Mouse (Mus musculus) liver, embryonic 18 days (tissue): Measurements from ENCODE around the gene Hist1h3a. TPM values are rescaled to one million over a fixed set of nuclear protein-coding genes. Genes with fewer than 3 reads are reported as not detected.

Experiments used
- polyA plus RNA-seq: library from polyadenylated mRNA; depleted of rRNA; stranded (reverse); fragments of >200 nt; gene quantifications from 2 replicates; pipeline ENCODE4 v1.2.3, GENCODE M21; 2012; rRNA removed

The Hist1h3a gene
- 11.4 and 14.3 TPM in 2 replicates for polyA plus RNA-seq

DNA sequence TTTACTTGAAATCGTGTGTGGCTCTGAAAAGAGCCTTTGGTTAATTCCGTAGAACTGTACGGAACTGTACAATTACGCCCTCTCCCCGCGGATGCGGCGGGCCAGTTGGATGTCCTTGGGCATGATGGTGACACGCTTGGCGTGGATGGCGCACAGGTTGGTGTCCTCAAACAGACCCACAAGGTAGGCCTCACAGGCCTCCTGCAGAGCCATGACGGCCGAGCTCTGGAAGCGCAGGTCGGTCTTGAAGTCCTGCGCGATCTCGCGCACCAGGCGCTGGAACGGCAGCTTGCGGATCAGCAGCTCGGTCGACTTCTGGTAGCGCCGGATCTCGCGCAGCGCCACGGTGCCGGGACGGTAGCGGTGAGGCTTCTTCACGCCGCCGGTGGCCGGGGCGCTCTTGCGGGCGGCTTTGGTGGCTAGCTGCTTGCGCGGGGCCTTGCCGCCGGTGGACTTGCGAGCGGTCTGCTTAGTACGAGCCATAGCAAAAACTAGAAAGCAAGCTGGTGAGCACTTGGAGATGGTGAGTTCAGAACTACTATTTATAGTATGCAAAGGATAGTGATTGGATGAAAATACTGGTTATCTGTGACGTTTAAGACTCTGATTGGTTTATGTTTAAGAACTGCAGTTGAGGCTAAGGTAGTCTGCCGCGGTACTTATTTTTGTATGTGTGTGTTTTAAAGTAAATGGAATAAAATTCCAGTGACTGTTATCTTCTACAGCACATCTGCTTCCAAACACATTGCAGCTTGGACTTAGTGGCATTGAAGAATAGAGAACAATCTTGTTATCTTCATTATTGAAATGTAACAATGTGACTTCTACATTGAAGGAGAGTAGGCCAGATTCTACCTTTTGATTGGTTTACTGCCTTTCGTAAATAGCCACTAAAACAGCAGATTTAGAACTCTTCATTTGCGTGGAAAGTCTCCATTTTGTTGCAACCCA lies at the start of gene Hist1h3a:
Gene Hist1h3a (minus strand): TSS at position 516 of the 951 bp plus-strand sequence.

DNA sequence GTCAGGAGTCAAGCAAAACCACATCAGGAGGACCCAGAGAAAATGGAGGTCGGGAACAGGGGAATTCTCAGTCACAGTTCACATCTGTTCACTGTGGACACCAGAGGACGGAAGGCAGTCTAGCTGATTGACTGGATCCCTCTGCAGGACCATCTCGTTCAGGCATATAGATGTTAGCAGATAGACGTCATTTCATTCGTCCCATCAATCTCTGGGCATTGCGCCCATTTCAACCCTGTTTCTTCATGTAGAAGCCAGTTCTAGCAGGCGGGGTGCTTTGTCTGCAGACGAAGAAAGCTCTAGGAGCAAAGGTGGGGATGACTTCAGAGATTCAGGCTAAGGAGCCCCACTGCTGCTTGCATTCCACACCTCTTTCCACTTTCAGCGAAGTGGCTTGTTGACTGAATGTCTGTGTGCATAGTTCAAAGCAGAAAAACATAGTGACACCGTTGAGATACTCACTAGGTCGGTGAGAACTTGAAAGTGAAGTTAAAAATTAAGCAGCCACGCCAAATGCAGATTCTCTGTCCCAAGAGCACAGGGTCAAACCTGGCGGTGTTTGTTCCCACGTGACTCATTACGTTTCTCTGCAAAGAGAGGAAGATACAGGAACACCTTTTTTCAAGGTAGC lies 44.4 kb upstream of the Hist1h3a start, which contains the start of gene Slc17a2:
Gene Slc17a2 (plus strand): TSS at position 572 of the 631 bp plus-strand sequence.

DNA sequence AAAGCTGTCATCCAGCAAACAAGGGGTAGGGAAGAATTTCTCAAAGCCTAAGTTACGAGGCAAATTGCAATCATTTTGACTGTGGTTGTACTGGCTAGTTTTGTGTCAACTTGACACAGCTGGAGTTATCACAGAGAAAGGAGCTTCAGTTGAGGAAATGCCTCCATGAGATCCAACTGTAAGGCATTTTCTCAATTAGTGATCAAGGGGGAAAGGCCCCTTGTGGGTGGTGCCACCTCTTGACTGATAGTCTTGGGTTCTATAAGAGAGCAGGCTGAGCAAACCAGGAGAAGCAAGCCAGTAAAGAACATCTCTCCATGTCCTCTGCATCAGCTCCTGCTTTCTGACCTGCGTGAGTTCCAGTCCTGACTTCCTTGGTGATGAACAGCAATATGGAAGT lies 7.4 kb upstream of the Hist1h3a start, which contains the start of gene Trim38:
Gene Trim38 (plus strand): TSS at position 301 of the 400 bp plus-strand sequence.

DNA sequence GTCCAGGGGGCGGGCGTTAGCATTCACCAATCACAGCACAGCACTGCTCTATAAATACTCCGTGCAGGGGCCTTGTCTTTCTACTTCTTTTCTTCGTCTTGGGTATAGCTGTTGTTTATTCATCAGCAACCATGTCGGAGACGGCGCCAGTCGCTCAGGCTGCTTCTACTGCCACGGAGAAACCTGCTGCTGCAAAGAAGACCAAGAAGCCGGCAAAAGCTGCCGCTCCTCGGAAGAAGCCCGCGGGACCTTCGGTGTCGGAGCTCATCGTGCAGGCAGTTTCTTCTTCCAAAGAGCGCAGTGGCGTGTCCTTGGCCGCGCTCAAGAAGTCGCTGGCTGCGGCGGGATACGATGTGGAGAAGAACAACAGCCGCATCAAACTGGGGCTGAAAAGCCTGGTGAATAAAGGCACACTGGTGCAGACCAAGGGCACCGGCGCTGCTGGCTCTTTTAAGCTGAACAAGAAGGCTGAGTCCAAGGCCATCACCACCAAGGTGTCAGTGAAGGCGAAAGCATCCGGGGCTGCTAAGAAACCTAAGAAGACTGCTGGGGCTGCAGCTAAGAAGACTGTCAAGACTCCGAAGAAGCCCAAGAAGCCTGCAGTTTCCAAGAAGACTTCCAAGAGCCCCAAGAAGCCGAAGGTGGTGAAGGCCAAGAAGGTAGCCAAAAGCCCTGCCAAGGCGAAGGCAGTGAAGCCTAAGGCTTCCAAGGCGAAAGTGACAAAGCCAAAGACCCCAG lies 1.6 kb upstream of the Hist1h3a start, which contains the start of gene Hist1h1a:
Gene Hist1h1a (plus strand): TSS at position 81 of the 738 bp plus-strand sequence.

DNA sequence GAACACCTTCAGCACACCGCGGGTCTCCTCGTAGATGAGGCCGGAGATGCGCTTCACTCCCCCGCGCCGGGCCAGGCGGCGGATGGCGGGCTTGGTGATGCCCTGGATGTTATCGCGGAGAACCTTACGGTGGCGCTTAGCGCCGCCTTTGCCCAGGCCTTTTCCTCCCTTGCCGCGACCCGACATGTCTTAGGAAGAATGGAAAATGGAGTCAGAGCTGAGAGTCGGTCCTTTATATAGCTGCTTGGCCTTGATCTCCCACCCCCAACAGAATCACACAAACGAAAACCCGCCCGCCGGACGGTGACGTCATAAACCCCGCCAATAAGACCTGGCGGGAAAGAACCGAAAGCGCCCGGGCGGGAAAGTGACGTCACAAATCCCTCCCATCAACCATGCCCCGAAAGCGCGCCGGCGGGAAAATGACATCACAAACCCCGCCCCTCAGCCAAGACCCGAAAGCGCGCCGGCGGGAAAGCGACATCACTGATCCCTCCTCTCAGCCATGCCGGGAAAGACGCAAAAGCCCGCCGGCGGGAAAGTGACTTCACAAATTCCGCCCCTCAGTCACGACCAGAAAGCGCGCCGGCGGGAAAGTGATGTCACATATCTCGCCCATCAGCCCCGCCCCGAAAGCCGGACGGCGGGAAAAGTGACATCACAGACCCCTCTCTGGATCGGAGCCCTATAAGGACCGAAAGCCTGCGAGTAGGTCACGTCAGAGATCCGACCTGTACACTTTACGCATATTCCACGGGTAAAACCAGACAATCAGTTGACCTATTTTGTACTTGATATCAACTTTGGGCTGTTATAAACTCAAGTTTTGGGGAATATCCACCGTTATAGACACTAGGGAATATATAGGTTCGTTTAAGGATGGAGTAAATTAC lies 968 bp downstream of the Hist1h3a start, which contains the start of gene Hist1h4a:
Gene Hist1h4a (minus strand): TSS at position 259 of the 893 bp plus-strand sequence.

DNA sequence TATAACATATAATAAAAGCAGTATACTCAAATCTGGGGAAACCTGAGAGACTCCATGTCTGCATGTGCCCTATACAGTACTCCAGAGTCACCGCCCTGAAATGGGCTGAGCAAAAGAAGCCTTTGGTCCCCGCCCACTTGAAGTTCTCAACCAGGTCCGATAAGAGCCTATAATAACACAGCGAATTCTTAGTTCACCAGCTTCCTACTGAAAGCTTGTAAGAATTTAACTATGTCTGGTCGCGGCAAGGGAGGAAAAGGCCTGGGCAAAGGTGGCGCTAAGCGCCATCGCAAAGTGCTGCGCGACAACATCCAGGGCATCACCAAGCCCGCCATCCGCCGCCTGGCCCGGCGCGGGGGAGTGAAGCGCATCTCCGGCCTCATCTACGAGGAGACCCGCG lies 5.4 kb downstream of the Hist1h3a start, which contains the start of gene Hist1h4b:
Gene Hist1h4b (plus strand): TSS at position 224 of the 400 bp plus-strand sequence.

DNA sequence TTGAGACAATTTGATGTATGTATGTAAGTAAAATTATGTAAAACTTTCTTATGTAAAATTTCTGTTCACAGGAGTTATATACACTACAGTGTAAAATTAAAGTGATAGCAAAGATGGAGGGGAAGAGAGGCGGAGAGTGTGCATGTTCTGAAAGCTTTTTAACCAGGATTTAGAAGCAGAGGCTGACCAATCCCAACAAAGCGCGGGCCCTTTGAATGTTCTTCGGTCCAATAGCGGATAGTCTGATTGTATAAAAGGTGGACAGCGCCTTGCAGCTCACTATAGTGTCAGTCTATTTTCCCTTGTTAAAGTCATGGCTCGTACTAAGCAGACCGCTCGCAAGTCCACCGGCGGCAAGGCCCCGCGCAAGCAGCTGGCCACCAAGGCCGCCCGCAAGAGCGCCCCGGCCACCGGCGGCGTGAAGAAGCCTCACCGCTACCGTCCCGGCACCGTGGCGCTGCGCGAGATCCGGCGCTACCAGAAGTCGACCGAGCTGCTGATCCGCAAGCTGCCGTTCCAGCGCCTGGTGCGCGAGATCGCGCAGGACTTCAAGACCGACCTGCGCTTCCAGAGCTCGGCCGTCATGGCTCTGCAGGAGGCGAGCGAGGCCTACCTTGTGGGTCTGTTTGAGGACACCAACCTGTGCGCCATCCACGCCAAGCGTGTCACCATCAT lies 10.0 kb downstream of the Hist1h3a start, which contains the start of gene Hist1h3b:
Gene Hist1h3b (plus strand): TSS at position 201 of the 675 bp plus-strand sequence.

DNA sequence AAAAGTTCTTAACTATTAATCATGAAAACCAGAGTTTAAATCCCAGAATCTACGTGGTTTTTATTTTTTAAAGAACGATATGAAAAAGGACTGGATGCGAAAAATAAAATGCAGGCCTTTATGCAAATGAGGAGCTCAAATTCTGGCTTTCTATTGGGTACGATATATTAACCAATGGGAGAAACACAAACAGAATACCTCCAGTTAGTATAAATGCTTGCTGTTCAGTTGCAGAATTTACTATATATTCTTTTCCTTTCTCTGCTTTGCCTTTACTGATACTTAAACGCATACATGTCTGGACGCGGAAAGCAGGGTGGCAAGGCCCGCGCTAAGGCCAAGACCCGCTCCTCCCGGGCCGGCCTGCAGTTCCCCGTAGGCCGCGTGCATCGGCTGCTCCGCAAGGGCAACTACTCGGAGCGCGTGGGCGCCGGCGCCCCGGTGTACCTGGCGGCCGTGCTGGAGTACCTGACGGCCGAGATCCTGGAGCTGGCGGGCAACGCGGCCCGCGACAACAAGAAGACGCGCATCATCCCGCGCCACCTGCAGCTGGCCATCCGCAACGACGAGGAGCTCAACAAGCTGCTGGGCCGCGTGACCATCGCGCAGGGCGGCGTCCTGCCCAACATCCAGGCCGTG lies 11.2 kb downstream of the Hist1h3a start, which contains the start of gene Hist1h2ab:
Gene Hist1h2ab (plus strand): TSS at position 288 of the 639 bp plus-strand sequence.

DNA sequence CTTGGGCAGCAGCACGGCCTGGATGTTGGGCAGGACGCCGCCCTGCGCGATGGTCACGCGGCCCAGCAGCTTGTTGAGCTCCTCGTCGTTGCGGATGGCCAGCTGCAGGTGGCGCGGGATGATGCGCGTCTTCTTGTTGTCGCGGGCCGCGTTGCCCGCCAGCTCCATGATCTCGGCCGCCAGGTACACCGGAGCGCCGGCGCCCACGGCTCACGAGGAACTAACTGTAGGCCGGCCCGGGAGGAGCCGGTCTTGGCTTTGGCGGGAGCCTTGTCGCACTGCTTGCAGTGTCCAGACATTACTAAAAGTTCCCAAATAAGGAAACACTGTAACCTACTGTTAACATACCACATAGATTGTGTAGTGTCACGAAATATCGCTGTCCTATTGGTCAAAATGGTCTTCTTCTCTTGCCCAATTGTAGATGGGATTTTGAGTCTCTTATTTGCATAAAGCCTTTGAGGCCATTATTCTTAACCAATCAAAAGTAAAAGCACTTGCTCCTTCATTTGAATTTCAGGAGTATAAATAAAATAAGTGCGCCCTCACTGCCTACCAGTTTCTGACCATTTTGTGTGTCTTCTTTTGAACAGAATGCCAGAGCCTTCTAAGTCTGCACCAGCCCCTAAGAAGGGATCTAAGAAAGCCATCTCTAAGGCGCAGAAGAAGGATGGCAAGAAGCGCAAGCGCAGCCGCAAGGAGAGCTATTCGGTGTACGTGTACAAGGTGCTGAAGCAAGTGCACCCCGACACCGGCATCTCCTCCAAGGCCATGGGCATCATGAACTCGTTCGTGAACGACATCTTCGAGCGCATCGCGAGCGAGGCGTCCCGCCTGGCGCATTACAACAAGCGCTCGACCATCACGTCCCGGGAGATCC lies 15.7 kb downstream of the Hist1h3a start, which contains the start of gene Hist1h2bb:
Gene Hist1h2bb (plus strand): TSS at position 534 of the 880 bp plus-strand sequence.

DNA sequence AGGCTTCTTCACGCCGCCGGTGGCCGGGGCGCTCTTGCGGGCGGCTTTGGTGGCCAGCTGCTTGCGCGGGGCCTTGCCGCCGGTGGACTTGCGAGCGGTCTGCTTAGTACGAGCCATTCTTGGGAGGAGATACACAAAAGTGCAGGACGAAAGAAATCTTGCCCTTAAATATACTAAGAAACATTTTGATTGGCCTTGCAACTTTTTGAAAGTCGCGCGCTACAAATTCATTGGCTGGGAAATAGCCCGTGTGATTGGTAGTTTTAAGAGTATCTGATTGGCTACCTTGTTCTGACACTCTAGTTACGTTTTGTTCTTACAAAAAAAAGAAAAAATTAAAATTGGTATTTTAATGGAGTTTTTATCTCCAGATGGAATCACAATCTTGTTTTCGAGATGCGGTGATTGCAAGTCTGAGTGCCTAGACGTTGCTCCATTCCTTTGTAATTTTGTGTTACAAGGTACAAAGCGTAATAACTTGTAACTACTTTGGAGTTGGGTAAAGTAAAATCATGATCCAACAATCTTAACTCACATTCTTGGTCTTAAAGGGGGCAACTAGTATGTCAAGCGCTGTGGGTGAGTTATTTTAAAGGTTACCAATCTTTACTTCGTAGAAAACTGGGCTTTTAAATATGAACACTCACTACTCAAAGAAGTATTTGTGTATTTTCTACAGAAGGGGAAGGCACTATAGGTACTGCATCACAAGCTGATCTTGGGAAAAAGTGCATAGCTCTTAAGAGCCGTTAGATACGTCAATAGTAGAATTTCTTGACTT lies 16.6 kb downstream of the Hist1h3a start, which contains the start of gene Hist1h3c:
Gene Hist1h3c (minus strand): TSS at position 222 of the 781 bp plus-strand sequence.

DNA sequence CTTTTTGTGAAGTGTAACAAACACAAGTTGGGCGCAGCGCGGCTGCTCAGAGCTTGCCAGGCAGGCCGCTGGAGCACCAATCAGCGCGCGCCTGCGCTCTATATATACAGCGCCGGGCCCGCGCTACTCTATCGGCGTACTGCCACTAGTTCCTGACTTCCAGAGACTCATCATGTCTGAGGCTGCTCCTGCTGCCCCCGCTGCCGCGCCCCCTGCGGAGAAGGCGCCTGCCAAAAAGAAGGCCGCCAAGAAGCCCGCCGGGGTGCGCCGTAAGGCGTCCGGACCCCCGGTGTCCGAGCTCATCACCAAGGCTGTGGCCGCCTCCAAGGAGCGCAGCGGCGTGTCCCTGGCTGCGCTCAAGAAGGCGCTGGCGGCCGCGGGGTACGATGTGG lies 23.5 kb downstream of the Hist1h3a start, which contains the start of gene Hist1h1c:
Gene Hist1h1c (plus strand): TSS at position 132 of the 392 bp plus-strand sequence.

Other genes starting within 250 kb of the Hist1h3a start
- 8.9 and 10.2 TPM in 2 replicates for gene Hist1h4h, start 231.3 kb downstream of the Hist1h3a start, polyA plus RNA-seq
- gene Hist1h2af, start 228.5 kb downstream of the Hist1h3a start, polyA plus RNA-seq = 137 and 207 TPM in 2 replicates
- gene Hist1h3g, start 227.0 kb downstream of the Hist1h3a start, polyA plus RNA-seq = 13.8 and 25.0 TPM in 2 replicates
- 2.9 and 3.2 TPM in 2 replicates for gene Hist1h2bh, start 219.0 kb downstream of the Hist1h3a start, polyA plus RNA-seq
- 1.5 and 2.1 TPM in 2 replicates for gene Hist1h3f, start 218.3 kb downstream of the Hist1h3a start, polyA plus RNA-seq
- 5.8 and 7.7 TPM in 2 replicates for gene Hist1h4f, start 210.7 kb downstream of the Hist1h3a start, polyA plus RNA-seq
- gene Hist1h1d, start 209.1 kb downstream of the Hist1h3a start, polyA plus RNA-seq = 0.32 and 0.52 TPM in 2 replicates
- 9.6 and 10.2 TPM in 2 replicates for gene Hist1h3e, start 200.0 kb downstream of the Hist1h3a start, polyA plus RNA-seq
- 5.8 and 7.7 TPM in 2 replicates for gene Hist1h2ae, start 191.2 kb downstream of the Hist1h3a start, polyA plus RNA-seq
- 17.2 and 22.8 TPM in 2 replicates for gene Hist1h2bg, start 191.0 kb downstream of the Hist1h3a start, polyA plus RNA-seq
- 6.0 and 6.2 TPM in 2 replicates for gene Hist1h2bf, start 188.2 kb downstream of the Hist1h3a start, polyA plus RNA-seq
- 3.7 and 4.7 TPM in 2 replicates for gene Hist1h2ad, start 188.0 kb downstream of the Hist1h3a start, polyA plus RNA-seq
- gene Hist1h3d, start 186.6 kb downstream of the Hist1h3a start, polyA plus RNA-seq = 8.9 and 13.3 TPM in 2 replicates
- 3.9 and 4.3 TPM in 2 replicates for gene Hist1h4d, start 180.8 kb downstream of the Hist1h3a start, polyA plus RNA-seq
- gene Hist1h2be, start 141.3 kb downstream of the Hist1h3a start, polyA plus RNA-seq = 1.4 and 2.2 TPM in 2 replicates
- 3.3 and 4.1 TPM in 2 replicates for gene Hist1h1e, start 139.8 kb downstream of the Hist1h3a start, polyA plus RNA-seq
- gene Hist1h2ac, start 78.4 kb downstream of the Hist1h3a start, polyA plus RNA-seq = 0.76 and 1.2 TPM in 2 replicates
- gene Hist1h2bc, start 78.2 kb downstream of the Hist1h3a start, polyA plus RNA-seq = 165 and 208 TPM in 2 replicates
- gene Hist1h1t, start 66.6 kb downstream of the Hist1h3a start, polyA plus RNA-seq = not detected in 2 replicates
- 2.3 and 3.2 TPM in 2 replicates for gene Hist1h4c, start 63.9 kb downstream of the Hist1h3a start, polyA plus RNA-seq
- 10.0 and 10.7 TPM in 2 replicates for gene Hfe, start 51.5 kb downstream of the Hist1h3a start, polyA plus RNA-seq
- 40.4 and 60.9 TPM in 2 replicates for gene Hist1h1c, start 23.6 kb downstream of the Hist1h3a start, polyA plus RNA-seq
- 16.3 and 21.4 TPM in 2 replicates for gene Hist1h3c, start 16.8 kb downstream of the Hist1h3a start, polyA plus RNA-seq
- 5.1 and 8.2 TPM in 2 replicates for gene Hist1h2bb, start 15.7 kb downstream of the Hist1h3a start, polyA plus RNA-seq
- gene Hist1h2ab, start 11.3 kb downstream of the Hist1h3a start, polyA plus RNA-seq = 13.7 and 14.6 TPM in 2 replicates
- 14.5 and 19.5 TPM in 2 replicates for gene Hist1h3b, start 10.1 kb downstream of the Hist1h3a start, polyA plus RNA-seq
- gene Hist1h4b, start 5.4 kb downstream of the Hist1h3a start, polyA plus RNA-seq = 7.3 and 11.1 TPM in 2 replicates
- gene Hist1h4a, start 1.2 kb downstream of the Hist1h3a start, polyA plus RNA-seq = 2.8 and 3.4 TPM in 2 replicates
- gene Hist1h1a, start 1.3 kb upstream of the Hist1h3a start, polyA plus RNA-seq = 3.2 and 4.1 TPM in 2 replicates
- gene Trim38, start 7.5 kb upstream of the Hist1h3a start, polyA plus RNA-seq = not detected in 2 replicates
- gene Slc17a2, start 44.6 kb upstream of the Hist1h3a start, polyA plus RNA-seq = 17.4 and 22.1 TPM in 2 replicates
- 12.0 and 12.9 TPM in 2 replicates for gene Slc17a3, start 77.0 kb upstream of the Hist1h3a start, polyA plus RNA-seq
- gene Slc17a1, start 105.4 kb upstream of the Hist1h3a start, polyA plus RNA-seq = 0.71 and 0.93 TPM in 2 replicates
- 0.36 and 0.66 TPM in 2 replicates for gene Slc17a4, start 152.6 kb upstream of the Hist1h3a start, polyA plus RNA-seq
- gene Hist1h2ba, start 171.8 kb upstream of the Hist1h3a start, polyA plus RNA-seq = not detected in 2 replicates
- not detected in 2 replicates for gene Hist1h2aa, start 172.1 kb upstream of the Hist1h3a start, polyA plus RNA-seq
- gene Scgn, start 228.8 kb upstream of the Hist1h3a start, polyA plus RNA-seq = not detected in 2 replicates